Mouse (Mus musculus) lung, postnatal 14 days (tissue): ENCODE data around the gene Etfb.
"Not testable (repeated sequence)": the region's sequence is repeated elsewhere in the genome, so short reads cannot be mapped to it uniquely, and the experiment has no call there.

Source experiments
- DNase-seq: peaks from one replicate; pipeline ENCODE4 v3.0.0; 2021

Etfb gene

GRCm38 (mm10) chr7:43443917-43444293 is at the start of gene Etfb, which contains the start of gene Gm45233:
Gene Etfb, plus strand, starts transcription at chr7:43444083.
Gene Gm45233, plus strand, starts transcription at chr7:43444128.
- DNase-seq = peak; percentile 93

- DNase-seq = no peak
These were observed 44.4 kb upstream of the Etfb start for GRCm38 (mm10) chr7:43399501-43399900.

GRCm38 (mm10) chr7:43402718-43403117 is 41.2 kb upstream of the Etfb start:
- DNase-seq = no peak

- no peak for DNase-seq
These were observed 36.3 kb upstream of the Etfb start for GRCm38 (mm10) chr7:43407573-43407972.

- no peak for DNase-seq
These were observed 35.7 kb upstream of the Etfb start, which contains the start of gene Siglecg for GRCm38 (mm10) chr7:43408131-43408553. Gene Siglecg, plus strand, starts transcription at chr7:43408204.

GRCm38 (mm10) chr7:43409084-43409483 is 34.8 kb upstream of the Etfb start:
- DNase-seq = no peak

GRCm38 (mm10) chr7:43411724-43412123 is 32.2 kb upstream of the Etfb start:
- not testable (repeated sequence) for DNase-seq

- DNase-seq = no peak
These were observed 26.6 kb upstream of the Etfb start for GRCm38 (mm10) chr7:43417298-43417697.

GRCm38 (mm10) chr7:43422995-43423617 is 20.8 kb upstream of the Etfb start:
- DNase-seq = peak; percentile 92

GRCm38 (mm10) chr7:43423991-43424625 is 19.8 kb upstream of the Etfb start:
- DNase-seq = no peak

- no peak for DNase-seq
These were observed 16.5 kb upstream of the Etfb start, which contains the start of gene Lim2 for GRCm38 (mm10) chr7:43427406-43427805. Gene Lim2, plus strand, starts transcription at chr7:43427670.

- no peak for DNase-seq
These were observed 14.4 kb upstream of the Etfb start for GRCm38 (mm10) chr7:43429500-43429899.

GRCm38 (mm10) chr7:43432891-43433290 is 11.0 kb upstream of the Etfb start:
- no peak for DNase-seq

- no peak for DNase-seq
These were observed 9.2 kb upstream of the Etfb start for GRCm38 (mm10) chr7:43434676-43435075.

- DNase-seq = no peak
These were observed 7.3 kb upstream of the Etfb start, which contains the start of gene Nkg7 for GRCm38 (mm10) chr7:43436341-43437255. Gene Nkg7, plus strand, starts transcription at chr7:43437073.

GRCm38 (mm10) chr7:43438611-43439010 is 5.3 kb upstream of the Etfb start:
- no peak for DNase-seq

GRCm38 (mm10) chr7:43440482-43440881 is 3.4 kb upstream of the Etfb start, which contains the start of gene Cldnd2:
Gene Cldnd2, plus strand, starts transcription at chr7:43440782.
- no peak for DNase-seq

GRCm38 (mm10) chr7:43441071-43441470 is 2.8 kb upstream of the Etfb start:
- no peak for DNase-seq

- peak; percentile 7 for DNase-seq
These were observed 1.2 kb upstream of the Etfb start for GRCm38 (mm10) chr7:43442684-43443083.

GRCm38 (mm10) chr7:43443126-43443916 is 562 bp upstream of the Etfb start:
- peak; percentile 86 for DNase-seq

GRCm38 (mm10) chr7:43447801-43448200 is 3.9 kb downstream of the Etfb start:
- DNase-seq = no peak

- DNase-seq = peak; percentile 19
These were observed 4.4 kb downstream of the Etfb start for GRCm38 (mm10) chr7:43448246-43448645.
